Mouse (Mus musculus) retina, adult 2 months (tissue): ENCODE results near the gene Tbl1x.

Source experiments
- DNase-seq: peaks from one replicate; pipeline ENCODE4 v3.0.0-alpha.2; 2012; ENCODE audit warnings: low read depth, low spot score

Tbl1x gene

DNA sequence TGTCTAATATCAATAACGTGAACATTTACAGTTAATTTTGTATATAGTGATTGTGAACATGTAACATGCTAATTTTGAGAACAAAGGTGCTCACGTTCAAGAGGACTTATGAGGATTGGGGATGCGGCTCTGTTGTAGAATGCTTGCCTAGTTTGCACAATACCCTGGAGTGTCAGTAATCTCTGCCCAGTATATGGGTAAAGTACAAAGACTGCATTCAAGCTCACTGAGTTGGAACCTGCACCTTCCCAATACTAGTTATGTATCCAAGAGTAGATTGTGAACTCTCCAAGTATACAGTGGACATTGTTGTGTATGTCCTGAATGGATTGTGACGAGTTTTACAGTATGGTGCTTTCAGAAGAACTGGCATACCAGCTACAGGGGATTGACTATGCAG, 33.7 kb downstream of the Tbl1x start:
- DNase-seq: no peak

DNA sequence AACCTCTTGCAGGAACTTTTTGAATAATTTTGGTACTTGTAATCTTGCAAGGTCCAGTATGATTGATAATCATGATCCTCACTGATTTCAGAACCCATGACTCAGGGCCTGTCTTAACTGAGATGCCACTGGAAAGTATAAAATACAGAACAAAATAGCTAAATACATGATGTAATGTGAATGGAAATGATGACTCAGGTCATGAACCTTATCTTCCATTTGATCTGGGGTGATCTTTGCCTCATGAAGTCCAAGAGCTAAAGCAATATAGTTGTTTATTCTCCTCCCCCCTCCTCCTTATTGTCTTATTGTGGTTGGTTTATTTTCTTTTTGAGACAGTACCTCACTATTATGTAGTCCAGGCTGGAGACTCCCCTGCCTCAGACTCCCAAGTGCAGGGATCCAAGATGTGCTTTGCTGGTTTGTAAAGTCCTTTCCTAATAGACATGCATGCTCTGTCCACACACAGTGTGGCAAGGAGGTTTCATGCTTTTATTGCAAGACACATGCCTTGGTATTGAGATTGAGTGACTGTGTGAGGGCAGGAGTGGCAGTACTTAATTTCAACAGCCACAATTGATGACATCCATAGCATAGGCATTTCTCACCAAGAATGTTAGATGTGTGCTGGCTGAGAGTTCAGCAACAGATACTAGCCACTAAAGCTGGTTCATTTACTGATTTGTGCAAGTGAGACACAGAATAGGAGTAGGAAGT, 34.7 kb downstream of the Tbl1x start:
- DNase-seq: no peak

DNA sequence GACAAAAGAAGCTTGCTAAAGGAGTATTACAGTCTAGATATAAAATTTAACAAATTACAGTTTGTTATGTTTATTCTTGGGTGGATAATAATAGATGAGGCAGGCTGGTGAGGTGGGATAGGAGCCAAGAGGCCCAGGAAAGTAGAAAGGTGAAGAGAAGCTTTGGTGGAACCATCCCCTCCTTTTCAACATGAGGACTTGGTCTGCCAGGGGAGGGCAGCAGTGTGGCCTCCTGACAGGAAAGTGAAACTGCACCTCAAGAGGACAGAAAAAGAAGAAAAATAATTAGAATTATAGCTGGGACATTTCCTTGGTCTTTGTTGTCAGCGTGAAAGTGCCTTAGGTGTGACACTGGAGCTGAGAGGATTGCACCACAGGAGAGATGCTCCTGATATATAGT, 35.6 kb downstream of the Tbl1x start:
- no peak for DNase-seq

DNA sequence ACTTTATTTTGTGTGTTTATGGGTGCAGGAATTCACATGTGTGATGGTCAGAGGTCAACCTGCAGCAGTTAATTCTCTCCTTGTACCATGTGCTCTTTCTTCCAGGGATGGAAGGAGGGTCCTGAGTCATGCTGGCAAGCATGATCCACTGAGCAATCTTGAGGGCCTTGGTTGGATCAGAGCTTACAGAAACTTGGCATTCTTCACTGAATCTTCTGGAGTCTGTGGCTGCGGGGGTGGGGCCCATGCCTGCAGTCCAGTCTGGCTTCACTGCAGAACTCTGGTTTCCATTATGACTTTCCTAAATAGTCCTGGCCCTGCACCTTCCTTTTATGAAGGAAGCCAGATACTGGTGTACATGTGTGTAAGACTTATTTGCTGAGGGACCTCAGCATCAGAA, 38.1 kb downstream of the Tbl1x start:
- DNase-seq: no peak

DNA sequence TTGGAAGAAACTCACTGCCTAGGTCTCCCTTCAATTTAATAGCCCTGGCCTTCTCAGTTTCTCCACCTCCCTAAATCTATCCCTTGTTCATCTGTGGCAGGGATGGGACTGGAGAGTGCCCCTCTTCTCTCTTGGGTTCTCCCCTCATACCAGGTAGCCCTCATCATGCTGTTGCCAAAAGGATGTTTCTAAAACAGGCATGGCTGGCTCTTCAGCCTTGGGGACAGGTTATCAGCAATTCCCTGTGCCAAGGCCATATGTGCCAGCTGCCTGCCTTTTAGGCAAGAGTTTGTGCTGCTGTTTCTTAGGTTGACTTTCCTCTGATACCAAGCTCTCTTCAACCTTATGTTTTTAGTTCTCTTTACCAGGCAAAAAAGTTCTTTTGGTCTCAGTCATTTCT, 39.6 kb downstream of the Tbl1x start:
- no peak for DNase-seq

DNA sequence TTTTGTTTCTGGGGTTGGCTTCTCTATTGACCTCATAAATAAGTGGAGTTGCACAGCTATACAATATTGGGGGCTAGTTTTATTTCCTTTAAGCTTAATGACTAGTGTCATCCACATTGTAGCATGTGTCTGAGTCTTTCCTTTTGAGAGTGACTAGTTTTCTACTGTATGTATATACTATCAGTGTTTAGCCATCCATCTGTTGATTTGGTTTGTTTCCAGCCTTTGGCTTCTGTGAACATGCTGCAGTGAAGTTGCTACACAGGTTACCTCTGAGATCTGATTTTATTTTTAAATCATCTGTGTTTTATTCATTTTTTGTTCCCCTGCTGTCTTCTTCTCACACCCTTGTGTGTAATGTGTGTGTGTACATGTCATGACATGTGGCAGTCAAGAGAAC, 40.5 kb downstream of the Tbl1x start:
- DNase-seq: no peak

DNA sequence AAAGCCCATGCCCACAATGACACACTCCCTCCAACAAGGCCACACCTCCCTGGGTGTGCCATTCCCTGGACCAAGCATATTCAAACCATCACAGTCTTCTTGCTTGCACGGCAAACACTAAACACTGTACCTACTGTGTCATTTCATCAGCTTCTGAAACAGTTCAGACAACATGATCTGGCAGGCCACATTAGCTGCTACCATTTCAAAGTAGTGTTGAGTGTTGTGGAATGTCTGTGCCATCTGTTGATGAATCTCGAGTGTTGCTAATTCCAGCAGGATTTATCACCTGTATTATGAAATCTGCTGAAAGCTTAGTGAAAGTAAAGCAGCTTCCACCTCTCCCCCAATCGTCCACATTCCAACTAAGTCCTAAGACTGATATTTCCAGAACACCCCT, 41.3 kb downstream of the Tbl1x start:
- no peak for DNase-seq

DNA sequence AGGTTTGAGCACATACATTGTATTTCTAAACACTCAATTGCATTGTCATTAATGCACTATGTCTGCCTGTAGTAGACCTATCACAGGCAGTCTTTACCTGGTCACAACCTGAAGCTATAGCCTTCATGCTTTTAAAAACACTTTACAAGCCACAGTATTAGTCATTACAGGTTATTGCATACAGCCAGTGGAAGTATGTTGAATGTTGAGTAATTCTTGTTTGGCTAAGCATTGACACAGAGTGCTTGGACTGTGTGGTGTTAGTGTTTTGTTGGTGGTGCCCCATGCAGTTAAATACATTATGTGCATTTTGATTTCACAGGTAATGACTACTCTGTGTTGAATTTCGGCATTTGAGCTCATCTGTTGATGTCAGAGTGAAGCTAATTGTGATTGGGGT, 45.2 kb downstream of the Tbl1x start:
- no peak for DNase-seq

DNA sequence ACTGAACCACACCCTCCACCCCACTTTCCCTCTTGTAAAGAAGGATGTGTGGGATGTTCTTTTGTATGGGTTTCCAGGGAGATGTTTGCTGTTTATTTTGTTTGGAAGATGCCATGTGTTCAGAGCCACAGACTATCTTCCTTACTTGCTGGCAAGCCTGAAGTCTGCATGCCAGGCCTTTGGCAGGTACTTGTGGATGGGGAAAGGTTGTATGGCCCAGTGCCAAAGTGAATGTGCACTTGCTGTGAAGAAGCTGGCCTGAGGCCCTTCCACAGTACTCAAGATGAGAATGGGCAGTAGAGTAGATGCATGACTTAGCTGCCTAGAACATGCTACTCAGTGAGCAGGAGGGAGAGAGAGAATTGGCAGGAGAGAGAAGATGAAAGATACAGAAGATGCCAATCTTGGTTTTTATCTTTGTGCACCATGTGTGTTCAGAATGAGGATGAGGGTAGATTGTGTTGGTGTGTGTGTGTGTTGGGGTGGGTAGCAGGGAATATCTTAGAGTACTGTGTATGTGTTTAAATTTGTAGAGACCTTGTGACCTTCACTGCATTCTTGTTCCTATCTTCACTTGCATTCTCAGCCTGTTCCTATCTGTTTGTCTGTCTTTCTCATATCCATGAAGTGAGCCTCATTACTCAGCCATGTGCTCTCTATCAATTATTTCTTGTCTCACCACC, 48.5 kb downstream of the Tbl1x start:
- no peak for DNase-seq

DNA sequence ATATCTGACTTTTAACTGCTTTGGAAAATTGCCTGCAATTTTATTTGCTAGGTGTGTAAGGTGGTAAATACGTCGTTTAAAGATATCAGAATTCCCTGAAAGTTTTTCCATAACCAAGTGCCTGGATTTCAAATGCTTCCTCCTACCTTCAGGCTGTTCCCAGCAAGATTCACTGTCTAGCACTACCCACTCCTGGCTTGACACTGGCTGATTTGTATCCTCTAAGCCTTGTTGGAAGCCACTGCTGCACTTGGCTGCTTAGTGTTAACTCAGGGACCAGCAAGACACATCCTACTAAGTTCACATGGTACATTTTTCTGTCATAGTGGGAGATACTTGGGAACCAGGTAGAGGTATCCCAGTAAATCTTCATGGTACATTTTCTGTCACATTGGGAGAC, 52.8 kb downstream of the Tbl1x start:
- DNase-seq: no peak

DNA sequence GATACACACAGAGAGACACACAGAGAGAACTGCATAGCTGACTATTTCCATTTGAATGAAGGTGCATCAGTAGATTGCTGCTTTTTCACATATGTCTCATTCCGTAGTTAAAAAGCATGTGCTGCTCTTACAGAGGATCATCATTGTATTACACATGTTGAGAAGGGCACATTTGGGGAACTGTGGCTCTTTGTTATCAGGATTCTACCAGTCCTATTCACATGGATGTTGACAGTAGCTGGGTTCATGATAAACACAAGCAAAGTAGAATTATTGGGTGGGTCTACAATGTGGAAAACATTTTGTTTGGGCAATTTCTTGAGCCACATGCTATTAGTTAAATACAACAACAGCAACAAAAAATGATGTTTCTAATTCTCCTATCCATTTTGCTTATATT, 55.9 kb downstream of the Tbl1x start:
- DNase-seq: no peak

DNA sequence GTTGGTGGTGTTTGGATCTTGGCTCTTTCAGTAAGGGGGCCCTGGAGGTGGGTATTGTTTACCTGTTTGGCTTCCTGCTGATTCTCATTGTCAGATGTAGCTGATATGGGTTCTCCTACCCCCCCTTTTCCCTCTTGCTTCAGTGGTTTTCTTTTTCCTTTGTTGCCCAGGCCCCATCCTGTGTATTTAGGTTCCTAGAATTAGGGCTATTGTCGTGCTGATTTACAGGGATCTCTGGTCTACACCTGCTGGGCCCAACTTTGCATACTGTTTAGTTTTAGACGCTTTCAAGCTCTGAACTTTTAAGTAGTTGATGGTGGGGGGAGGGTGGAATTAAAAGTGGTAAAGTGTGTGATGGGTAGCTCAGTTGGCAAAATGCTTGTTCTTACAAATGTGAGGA, 57.2 kb downstream of the Tbl1x start:
- DNase-seq: no peak

DNA sequence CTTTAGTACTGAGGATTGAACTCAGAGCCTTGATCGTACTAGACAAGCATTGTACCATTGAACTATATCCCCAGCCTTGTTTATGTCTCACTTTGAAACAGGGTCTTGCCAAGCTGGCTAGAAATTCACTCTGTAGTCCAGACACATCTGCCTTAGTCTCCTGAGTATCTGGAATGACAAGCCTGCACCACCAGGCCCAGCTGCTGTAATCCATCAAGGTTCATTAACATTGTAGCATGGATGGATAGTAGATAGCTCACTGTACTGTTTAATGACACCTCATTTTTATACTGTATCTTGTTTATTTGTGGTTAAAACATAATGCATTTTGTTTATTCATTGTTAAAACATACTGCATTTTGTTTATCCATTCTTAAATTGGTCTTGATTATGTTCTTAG, 62.9 kb downstream of the Tbl1x start:
- DNase-seq: no peak

DNA sequence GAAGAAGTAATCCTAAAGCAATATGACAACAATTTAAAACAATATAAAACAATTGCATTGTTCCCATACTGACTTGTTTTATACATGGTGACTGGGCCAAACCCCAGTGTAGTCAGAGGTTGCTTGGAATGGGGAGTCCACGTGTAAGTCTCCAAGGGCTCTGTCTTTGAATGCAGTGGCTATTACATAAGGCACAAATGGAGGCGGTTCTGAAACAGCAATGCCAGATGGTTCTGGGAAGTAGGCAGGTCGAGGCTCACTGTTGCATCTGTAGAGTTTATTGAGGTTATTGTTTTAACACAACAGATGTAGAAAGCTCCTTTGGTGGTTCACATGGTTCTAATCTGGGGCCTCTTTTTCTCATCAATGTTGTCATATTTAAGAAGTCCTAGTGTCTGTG, 66.3 kb downstream of the Tbl1x start:
- DNase-seq: no peak

DNA sequence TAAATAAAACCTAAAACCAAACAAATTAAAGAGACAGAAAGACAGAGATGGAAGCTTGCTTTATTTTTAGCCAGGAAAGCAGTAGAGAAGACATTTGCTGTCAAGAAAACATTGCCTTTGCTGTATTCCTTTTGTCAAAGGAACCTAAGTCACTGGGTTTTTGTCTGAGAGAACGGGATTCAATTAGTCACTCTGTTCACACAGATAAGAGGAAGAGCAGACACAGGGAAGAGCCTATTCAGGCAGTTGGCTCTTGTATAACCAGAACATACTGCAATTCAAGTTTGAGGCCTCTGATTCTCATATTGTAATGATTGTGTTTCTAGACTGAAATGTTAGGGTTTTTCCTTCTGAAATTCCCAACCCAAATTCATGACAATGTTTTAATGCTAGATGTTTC, 67.4 kb downstream of the Tbl1x start:
- DNase-seq: no peak

DNA sequence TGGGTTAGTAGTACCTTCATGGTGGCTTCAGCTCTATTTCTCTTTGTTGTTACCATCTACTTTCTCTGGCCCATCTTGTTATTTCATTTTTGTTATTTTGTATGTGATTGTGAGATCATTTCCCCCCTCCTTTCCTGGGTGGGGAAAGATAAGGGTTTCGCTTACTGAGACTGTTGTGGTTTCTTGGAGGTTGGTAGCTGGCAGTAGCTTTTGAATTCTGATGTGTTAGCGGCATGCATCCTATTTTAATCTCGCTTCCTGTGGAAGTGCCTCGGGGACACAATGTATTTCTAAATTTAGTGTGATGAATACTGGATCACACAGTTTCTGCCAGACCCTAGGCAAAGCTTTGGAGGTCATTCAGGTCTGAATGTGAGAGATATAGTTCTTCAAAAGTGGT, 69.2 kb downstream of the Tbl1x start:
- DNase-seq: no peak

DNA sequence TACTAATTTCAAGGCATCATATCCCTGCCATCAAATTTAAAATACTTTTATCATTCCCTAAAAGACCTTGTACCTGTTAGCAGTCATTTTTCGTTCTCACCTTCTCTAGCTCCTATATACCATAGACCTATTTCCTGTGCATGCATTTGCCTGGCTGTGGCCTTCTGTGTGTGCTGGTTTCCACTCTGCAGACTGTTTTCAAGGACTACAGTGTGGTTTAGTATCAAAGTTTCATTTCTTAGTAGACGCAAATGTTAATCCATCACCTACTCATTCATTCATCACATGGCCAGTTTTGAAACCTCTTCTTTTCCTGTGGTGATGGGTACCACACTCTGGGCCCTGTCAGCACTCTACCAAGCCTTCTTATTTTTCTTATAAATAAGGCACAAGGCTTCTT, 75.2 kb downstream of the Tbl1x start:
- no peak for DNase-seq

DNA sequence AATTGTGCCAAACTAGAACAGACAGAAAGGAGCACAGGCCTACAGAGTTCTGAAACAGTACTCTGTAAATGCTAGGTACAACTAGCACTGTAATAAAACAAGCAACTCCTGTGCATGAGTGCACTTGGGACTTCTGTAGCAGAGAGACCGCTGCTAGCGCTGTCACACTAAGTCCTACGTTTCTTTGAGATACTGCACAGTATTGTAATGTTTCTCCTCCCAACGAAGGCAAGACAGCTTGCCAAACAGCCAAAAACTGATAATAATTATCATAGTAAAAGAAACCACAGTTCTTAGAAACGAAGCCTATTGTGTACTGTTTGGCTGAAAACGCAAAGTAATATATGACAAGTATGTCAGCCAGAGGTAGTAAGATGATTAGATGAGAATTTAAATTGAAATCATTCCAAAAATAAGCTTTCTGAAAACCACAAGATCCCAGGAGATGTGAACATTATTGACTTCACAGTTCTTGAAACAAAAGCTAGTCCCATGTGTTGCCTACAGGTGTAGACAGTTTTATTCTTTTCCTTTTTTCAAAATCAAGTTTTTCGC, 83.9 kb downstream of the Tbl1x start:
- no peak for DNase-seq

DNA sequence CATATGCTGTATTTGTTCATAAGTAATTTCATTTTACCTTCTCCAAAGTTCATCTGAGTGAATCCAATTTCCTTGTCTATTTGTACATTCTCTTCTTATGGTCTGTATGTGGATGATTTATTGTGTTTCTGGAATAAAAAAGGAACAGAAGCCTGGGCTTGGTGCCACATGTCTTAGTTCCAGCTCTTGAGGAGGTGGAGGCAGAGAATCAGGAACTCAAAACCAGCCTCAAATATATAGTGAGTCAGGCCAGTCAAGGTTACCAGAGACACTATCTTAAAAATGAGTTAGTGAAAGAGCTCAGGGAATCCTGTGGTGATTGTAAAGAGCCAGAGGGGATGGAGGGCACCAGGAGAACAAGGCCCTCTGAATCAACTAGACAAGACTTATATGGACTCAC, 86.9 kb downstream of the Tbl1x start:
- DNase-seq: no peak

DNA sequence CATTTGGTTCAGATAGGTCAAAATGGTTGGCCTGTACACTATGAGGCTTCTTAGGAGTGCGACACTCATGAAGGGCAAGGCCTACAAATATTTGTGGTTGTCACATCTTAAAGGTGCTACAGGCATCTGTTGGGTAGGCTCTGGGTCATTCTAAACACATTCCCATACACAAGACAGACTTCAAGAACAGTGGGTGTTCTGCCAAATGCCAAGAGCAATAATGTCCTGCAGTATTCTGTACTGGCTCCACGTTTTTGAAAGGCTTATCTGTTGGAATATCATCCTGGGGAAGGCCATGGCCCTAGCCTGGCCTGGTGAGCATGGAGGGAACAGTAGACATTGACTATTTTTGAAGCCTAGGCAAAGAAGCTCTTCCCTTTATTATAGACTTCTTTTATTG, 87.9 kb downstream of the Tbl1x start:
- no peak for DNase-seq

DNA sequence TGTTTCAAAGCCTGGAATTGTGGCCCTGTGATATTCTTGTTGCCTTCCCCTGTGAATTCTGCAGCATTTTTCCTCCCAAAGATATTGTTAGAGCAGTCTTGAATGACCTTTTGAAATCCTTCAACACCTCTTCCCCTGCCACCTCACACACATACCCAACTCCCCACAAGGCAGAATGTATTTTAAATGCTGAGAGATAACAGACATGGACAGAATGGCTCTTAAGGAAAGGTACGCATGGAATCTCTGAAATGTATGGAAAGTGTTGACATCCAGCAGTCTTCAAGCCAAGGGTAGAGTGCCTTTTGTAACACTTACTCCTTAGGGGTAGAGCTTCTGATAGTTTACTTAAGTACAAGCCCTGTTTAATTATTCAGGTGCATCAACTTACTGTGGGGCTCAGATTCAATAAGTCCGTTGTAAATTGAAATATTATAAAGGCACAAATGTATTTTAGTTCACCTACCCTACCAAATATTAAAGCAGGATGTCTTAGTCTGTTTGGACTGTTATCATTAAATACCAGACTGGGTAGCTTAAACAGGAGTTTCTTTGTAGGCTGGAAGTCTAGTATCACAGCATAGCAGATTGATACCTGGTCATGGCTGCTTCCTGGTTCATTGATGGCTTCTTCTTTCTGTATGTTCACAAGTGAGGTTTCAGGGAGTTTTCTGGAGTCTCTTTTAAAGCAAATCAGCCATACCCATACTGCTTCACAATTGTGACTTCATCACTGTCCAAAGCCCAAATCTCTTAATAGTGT, 92.9 kb downstream of the Tbl1x start:
- no peak for DNase-seq

DNA sequence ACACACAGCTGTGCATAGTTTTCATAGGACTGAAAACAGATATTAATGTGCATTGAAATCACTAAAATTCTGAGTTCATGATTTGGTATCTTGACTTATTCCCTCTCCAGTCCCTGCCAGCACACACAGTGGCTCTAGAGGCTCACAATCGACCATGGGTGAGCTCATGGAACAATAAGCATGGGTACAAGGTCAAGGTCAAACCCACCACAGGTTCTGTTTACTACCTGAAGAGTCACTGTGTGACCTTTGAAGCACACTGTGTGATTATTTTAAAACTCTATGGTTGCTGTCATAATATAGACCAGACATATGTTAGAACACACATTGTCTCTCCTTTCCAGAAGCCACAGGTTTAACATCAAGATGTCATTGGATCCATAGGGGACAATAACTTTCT, 96.7 kb downstream of the Tbl1x start:
- DNase-seq: no peak
